Mouse (Mus musculus) left cerebral cortex, adult 11 months (tissue): ENCODE data around the gene Gnas.

Source experiments
- DNase-seq: peaks from one replicate; pipeline ENCODE4 v3.0.0; 2022; ENCODE audit warnings: low spot score

The Gnas gene

GRCm38 (mm10) chr2:174284011-174284410, at the start of gene Gnas:
Gene Gnas (plus strand): TSS chr2:174284320.
- DNase-seq = no peak

GRCm38 (mm10) chr2:174242431-174242830, 41.7 kb upstream of the Gnas start:
- DNase-seq = no peak

DNA sequence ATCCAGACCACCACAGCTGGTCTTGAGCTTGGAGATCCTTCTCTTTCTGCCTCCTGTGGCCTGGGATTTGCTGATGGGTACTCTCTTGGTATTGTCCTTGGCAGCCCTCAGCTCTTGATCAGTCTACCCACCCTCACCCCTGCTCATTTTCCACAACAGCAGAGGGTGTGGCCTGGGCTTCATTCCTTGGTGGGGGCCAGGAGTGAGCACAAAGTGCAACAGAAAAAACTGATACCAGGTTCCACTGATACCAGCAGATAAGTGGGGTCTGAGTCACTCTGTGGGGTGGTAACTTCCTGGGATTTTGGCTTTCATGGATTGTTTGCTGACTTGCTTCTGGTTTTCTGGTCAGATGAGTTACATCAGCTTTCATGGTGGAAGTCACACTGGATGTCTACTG, 32.2 kb upstream of the Gnas start:
- DNase-seq = no peak

- DNase-seq = no peak
These were observed 26.8 kb upstream of the Gnas start for GRCm38 (mm10) chr2:174257312-174257711.

- DNase-seq = no peak
These were observed 24.1 kb upstream of the Gnas start for GRCm38 (mm10) chr2:174260004-174260403.

GRCm38 (mm10) chr2:174260908-174261800, 23.0 kb upstream of the Gnas start:
- no peak for DNase-seq

DNA sequence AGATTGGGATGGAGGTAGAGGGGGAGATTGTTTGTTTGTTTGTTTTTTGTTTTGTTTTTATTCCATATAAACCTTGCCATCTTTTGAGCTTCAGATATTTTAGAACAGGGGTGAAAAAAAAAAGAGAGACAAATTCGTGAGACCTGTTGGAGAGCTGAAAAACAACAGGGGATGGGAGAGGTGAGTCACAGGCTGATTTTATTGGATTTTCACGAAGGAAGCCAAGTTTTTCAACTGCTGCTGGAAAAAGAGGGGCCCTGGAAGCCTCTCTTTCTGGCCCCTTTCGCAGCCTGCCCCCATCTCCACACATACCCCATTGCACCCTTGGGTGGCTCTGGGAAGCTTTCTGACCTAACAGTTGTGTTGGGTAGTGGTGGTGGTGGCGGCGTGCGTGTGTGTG, 22.3 kb upstream of the Gnas start:
- no peak for DNase-seq

GRCm38 (mm10) chr2:174263110-174263815, 20.9 kb upstream of the Gnas start:
- no peak for DNase-seq

DNA sequence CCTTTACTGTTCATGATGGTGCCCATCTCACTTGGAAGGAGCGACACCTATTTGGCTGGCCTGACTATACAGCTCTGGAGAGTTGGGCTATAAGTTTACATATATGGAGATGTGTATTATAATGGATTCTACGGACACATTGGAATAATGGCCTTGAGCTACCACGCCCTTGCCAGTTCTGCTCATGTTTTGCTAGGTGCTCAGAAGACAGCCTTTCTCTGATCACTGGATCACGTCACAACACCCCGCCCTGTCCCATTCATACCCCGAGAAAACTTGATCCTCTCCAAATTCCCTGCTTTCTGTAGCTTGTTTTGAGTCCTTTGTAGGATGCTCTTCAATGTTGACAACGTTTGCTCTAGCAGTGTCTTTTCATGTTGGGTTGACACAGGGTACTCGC, 19.9 kb upstream of the Gnas start:
- no peak for DNase-seq

GRCm38 (mm10) chr2:174270416-174270815, 13.7 kb upstream of the Gnas start:
- DNase-seq = no peak

- no peak for DNase-seq
These were observed 12.7 kb upstream of the Gnas start for GRCm38 (mm10) chr2:174271459-174271858.

- DNase-seq = no peak
These were observed 11.0 kb upstream of the Gnas start for GRCm38 (mm10) chr2:174273131-174273530.

DNA sequence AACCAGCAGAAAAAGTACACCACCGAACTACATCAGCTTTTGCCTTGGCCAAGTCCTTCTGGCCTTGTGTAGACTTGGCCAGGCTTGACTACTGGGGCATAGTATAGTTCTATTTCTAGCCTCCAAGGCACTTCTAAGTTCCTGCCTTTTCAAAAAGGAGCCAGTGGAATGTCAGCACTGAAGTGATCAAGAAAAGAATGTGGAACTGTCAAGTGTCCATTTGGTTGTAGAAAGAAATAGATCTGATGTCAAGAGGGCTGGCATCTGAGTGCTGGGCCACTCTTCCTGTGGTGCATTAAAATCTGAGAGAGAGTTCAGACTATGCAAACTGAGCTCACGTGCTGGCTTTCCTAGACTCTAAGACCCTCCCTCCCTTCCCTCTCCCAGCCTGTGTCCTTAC, 10.2 kb upstream of the Gnas start:
- DNase-seq = no peak

GRCm38 (mm10) chr2:174279771-174280170, 4.3 kb upstream of the Gnas start:
- no peak for DNase-seq

- no peak for DNase-seq
These were observed 779 bp upstream of the Gnas start for GRCm38 (mm10) chr2:174283341-174283740.

GRCm38 (mm10) chr2:174284807-174285457, 812 bp downstream of the Gnas start:
- no peak for DNase-seq

DNA sequence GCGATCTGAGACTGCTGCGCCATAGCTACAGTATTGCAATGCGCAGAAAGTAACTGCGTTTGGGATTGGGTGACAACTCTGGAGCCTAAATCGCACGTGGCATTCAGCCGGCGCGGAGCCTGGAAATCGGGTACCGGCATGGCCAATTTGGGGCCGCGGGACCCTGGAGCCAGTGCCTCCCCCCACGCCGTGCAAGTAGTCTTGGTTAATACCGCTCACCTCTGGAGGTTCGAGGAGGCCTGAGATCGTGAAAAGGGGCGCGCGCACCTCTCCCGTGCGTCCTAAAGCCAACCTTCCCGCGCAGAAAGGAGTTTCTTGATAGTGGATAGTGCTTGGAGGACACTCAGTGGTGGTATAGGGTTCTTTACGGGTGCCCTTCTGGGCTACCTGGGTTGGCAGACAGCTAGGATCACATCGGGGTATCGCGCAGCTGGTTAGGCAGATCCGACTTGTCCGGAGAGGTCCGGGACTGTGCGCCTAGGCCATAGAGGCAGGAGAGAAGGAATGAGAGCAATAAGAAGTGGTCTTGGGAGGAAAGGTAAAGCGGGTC, 1.9 kb downstream of the Gnas start:
- no peak for DNase-seq

DNA sequence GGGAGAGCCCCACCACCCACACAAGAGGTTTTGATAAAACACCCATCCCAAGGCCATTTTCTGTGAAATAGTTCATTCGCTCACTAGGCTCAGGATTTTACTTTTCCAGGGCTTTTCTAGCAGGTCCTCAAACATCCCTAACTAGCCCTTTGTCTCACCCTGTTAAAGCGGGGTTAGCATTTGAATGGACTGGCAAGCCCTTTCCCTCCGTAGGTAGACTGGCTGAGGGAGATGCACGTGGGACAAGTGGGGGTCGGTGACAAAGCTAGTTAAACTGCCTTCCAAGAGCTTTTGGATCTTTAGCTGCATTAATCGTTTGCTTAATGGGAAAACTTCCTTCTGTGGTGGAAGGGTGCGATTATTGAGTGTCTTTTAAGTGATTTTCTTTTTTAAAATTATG, 3.8 kb downstream of the Gnas start:
- no peak for DNase-seq

GRCm38 (mm10) chr2:174288673-174289430, 4.7 kb downstream of the Gnas start:
- DNase-seq = no peak

DNA sequence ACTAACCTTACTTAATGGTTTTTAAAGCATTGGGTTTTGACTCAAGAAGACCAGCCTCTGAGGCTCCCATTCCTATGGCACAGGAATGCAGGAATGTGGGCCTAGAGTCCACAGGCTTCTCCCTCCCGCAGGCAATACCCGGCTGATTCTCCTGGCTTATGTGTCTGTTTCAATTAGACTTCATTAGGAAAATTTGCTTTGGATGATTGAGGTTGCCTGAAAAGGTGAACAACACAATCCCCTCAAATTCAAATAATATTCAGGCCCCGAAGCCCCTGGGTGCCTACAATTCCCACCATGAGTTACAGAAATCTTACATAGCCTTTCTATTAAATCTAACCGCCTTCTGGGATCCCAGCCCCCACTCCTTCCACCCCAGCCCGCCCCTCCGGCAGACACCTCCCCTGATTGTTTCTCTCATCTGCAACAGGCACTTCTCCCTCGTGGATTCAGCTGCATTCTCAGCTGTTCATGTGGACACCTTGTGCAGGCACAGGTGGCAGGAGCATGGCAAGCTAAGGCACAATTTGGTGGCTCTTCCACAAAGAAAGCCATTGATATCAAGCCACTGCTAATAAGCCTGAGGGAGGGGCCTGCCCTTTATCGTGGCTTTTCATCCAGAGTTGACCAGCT, 7.0 kb downstream of the Gnas start:
- DNase-seq = no peak

GRCm38 (mm10) chr2:174291662-174292030, 7.5 kb downstream of the Gnas start:
- no peak for DNase-seq
